Mouse (Mus musculus) embryonic facial prominence, embryonic 11.5 days (tissue): Measurements from ENCODE around the gene Emc7. TPM values are rescaled to one million over a fixed set of nuclear protein-coding genes. Genes with fewer than 3 reads are reported as not detected.
"Not testable (repeated sequence)": the region's sequence is repeated elsewhere in the genome, so short reads cannot be mapped to it uniquely, and the experiment has no call there.

ENCODE experiments used
- ATAC-seq: fragments of 200-750 bp; cut with Nextera tagmentation; replicated peaks from 2 replicates; pipeline ENCODE4 v1.8.0; 2017; ENCODE audit warnings: low read depth; ENCODE audit not compliant: insufficient number of reproducible peaks, low FRiP score, low TSS enrichment
- DNase-seq: peaks from one replicate; pipeline ENCODE4 v3.0.0-alpha.2; 2015; ENCODE audit warnings: low spot score
- H3K27ac ChIP-seq: fragments of 300-500 bp; sonication (generic); replicated peaks from 2 replicates; pipeline ENCODE4 v1.5.1; 2014; ENCODE audit warnings: mild to moderate bottlenecking, low read depth, low read length, control low read depth
- H3K27me3 ChIP-seq: fragments of 300-500 bp; sonication (generic); 2 replicates; pipeline ENCODE4 v1.6.1; 2014; ENCODE audit warnings: mild to moderate bottlenecking, low read length, moderate library complexity, mixed read lengths; ENCODE audit not compliant: control insufficient read depth, insufficient read depth
- H3K36me3 ChIP-seq: fragments of 300-500 bp; sonication (generic); replicated peaks from 2 replicates; pipeline ENCODE4 v1.6.1; 2014; ENCODE audit warnings: low read depth, mild to moderate bottlenecking, low read length, moderate library complexity, mixed read lengths; ENCODE audit not compliant: control insufficient read depth, insufficient read depth
- H3K4me1 ChIP-seq: fragments of 300-500 bp; sonication (generic); 2 replicates; pipeline ENCODE4 v1.6.1; 2014; ENCODE audit warnings: low read length, mixed read lengths; ENCODE audit not compliant: control insufficient read depth, insufficient read depth
- H3K4me2 ChIP-seq: fragments of 300-500 bp; sonication (generic); 2 replicates; pipeline ENCODE4 v1.6.1; 2014; ENCODE audit warnings: low read depth, mild to moderate bottlenecking, control low read depth, low read length, moderate library complexity
- H3K4me3 ChIP-seq: fragments of 300-500 bp; sonication (generic); 2 replicates; pipeline ENCODE4 v1.5.1; 2014; ENCODE audit warnings: low read depth, low read length, control low read depth
- H3K9ac ChIP-seq: fragments of 300-500 bp; sonication (generic); replicated peaks from 2 replicates; pipeline ENCODE4 v1.6.1; 2014; ENCODE audit warnings: mild to moderate bottlenecking, control low read depth, low read length
- H3K9me3 ChIP-seq: fragments of 300-500 bp; sonication (generic); replicated peaks from 2 replicates; pipeline ENCODE4 v1.6.1; 2016; ENCODE audit warnings: mild to moderate bottlenecking, low read length, inconsistent platforms, mixed read lengths; ENCODE audit not compliant: control insufficient read depth
- WGBS: fragments of 180-500 bp; shearing (Covaris S2); extraction: QIAGEN DNeasy Blood & Tissue Kit; methylation state at CpG from one replicate; pipeline ENCODE4 v1.1.7; 2014; 5-methylcytosine and 5-hydroxymethylcytosine counted together
- polyA plus RNA-seq: library from polyadenylated mRNA; unstranded; fragments of >200 nt; fragmentation: Nextera tagmentation; extraction: Ambion mirVana; gene quantifications from 2 replicates; pipeline ENCODE4 v1.2.1, GENCODE M21; 2014

Gene Emc7
- polyA plus RNA-seq, 1 experiment from 2014 or later, result 10.6 TPM

GRCm38 (mm10) chr2:112436292-112436691 is 18.5 kb upstream of the Emc7 start:
- H3K9me3 ChIP-seq, result no peaks in the 10 kb centered on the region
- no peak overlapping the region for H3K4me3 ChIP-seq
- no peak overlapping the region for H3K27ac ChIP-seq
- ATAC-seq (no peak), DNase-seq (no peak)
- H3K4me1 ChIP-seq, result no peaks in the 10 kb centered on the region
- no peaks in the 10 kb centered on the region for H3K36me3 ChIP-seq
- H3K27me3 ChIP-seq, result no peaks in the 10 kb centered on the region
- H3K4me2 ChIP-seq, result no peak overlapping the region
- 76% methylated on average over 4 of the region's 4 CpGs for WGBS
- H3K9ac ChIP-seq, result no peak overlapping the region

- H3K9ac ChIP-seq, result no peak overlapping the region
- no peak overlapping the region for H3K4me2 ChIP-seq
- no peaks in the 10 kb centered on the region for H3K36me3 ChIP-seq
- WGBS, result 89% methylated on average over 2 of the region's 2 CpGs
- no peak overlapping the region for H3K27ac ChIP-seq
- DNase-seq, result no peak
- H3K4me1 ChIP-seq, result no peaks in the 10 kb centered on the region
- no peaks in the 10 kb centered on the region for H3K9me3 ChIP-seq
- H3K27me3 ChIP-seq, result no peaks in the 10 kb centered on the region
- H3K4me3 ChIP-seq, result no peak overlapping the region
- no peak for ATAC-seq
Observed at GRCm38 (mm10) chr2:112437589-112437988, 17.2 kb upstream of the Emc7 start.

GRCm38 (mm10) chr2:112443491-112443890 is 11.3 kb upstream of the Emc7 start:
- no peaks in the 10 kb centered on the region for H3K9me3 ChIP-seq
- 59% methylated on average over 2 of the region's 2 CpGs for WGBS
- no peak for ATAC-seq
- no peaks in the 10 kb centered on the region for H3K36me3 ChIP-seq
- no peak overlapping the region for H3K9ac ChIP-seq
- no peak overlapping the region for H3K27ac ChIP-seq
- H3K4me1 ChIP-seq, result no peaks in the 10 kb centered on the region
- H3K27me3 ChIP-seq, result no peaks in the 10 kb centered on the region
- no peak for DNase-seq
- H3K4me2 ChIP-seq, result no peak overlapping the region
- no peak overlapping the region for H3K4me3 ChIP-seq

GRCm38 (mm10) chr2:112445511-112445910 is 9.3 kb upstream of the Emc7 start:
- Histone ChIP-seq H3K4me1 (no peaks in the 10 kb centered on the region), H3K9me3 (no peaks in the 10 kb centered on the region), H3K4me3 (no peak overlapping the region), H3K9ac (no peak overlapping the region), H3K36me3 (no peaks in the 10 kb centered on the region), H3K27ac (no peak overlapping the region), H3K4me2 (no peak overlapping the region), H3K27me3 (no peaks in the 10 kb centered on the region)
- DNase-seq, result no peak
- no peak for ATAC-seq

GRCm38 (mm10) chr2:112448046-112448445 is 6.8 kb upstream of the Emc7 start:
- not testable (repeated sequence) for H3K27ac ChIP-seq
- 68% methylated on average over 4 of the region's 4 CpGs for WGBS

GRCm38 (mm10) chr2:112448510-112449059 is 6.2 kb upstream of the Emc7 start:
- Histone ChIP-seq H3K27me3 (no peaks in the 10 kb centered on the region), H3K36me3 (no peaks in the 10 kb centered on the region), H3K4me1 (no peaks in the 10 kb centered on the region), H3K27ac (no peak overlapping the region), H3K4me3 (no peak overlapping the region), H3K9ac (no peak overlapping the region), H3K4me2 (no peak overlapping the region), H3K9me3 (no peaks in the 10 kb centered on the region)
- no peak for DNase-seq
- ATAC-seq, result no peak

More at GRCm38 (mm10) chr2:112448046-112448445, 6.8 kb upstream of the Emc7 start:
- not testable (repeated sequence) for H3K9ac ChIP-seq, H3K27me3 ChIP-seq, H3K36me3 ChIP-seq, H3K4me2 ChIP-seq, H3K4me1 ChIP-seq, H3K4me3 ChIP-seq, H3K9me3 ChIP-seq, ATAC-seq, DNase-seq

- Histone ChIP-seq H3K27me3 (no peaks in the 10 kb centered on the region), H3K36me3 (no peaks in the 10 kb centered on the region), H3K4me3 (no peak overlapping the region), H3K9me3 (no peaks in the 10 kb centered on the region), H3K9ac (no peak overlapping the region), H3K4me2 (no peak overlapping the region), H3K27ac (no peak overlapping the region), H3K4me1 (no peaks in the 10 kb centered on the region)
- 35% methylated on average over 4 of the region's 4 CpGs for WGBS
- peak; percentile 27 for DNase-seq
- no peak for ATAC-seq
Observed at GRCm38 (mm10) chr2:112449597-112450296, 5.0 kb upstream of the Emc7 start.

GRCm38 (mm10) chr2:112452513-112452912 is 2.3 kb upstream of the Emc7 start:
- not testable (repeated sequence) for H3K4me1 ChIP-seq, H3K9me3 ChIP-seq, H3K27me3 ChIP-seq, H3K36me3 ChIP-seq, ATAC-seq, DNase-seq, H3K4me2 ChIP-seq, H3K4me3 ChIP-seq, H3K27ac ChIP-seq, H3K9ac ChIP-seq
